Mouse (Mus musculus) retina, postnatal 7 days (tissue): Measurements from ENCODE around the gene Map4k2.

Source experiments
- DNase-seq: peaks from one replicate; pipeline ENCODE4 v3.0.0-alpha.2; 2012; ENCODE audit warnings: low read depth, low spot score

Gene Map4k2

GRCm38 (mm10) chr19:6346023-6346422 is 5.1 kb downstream of the Map4k2 start:
- no peak for DNase-seq

GRCm38 (mm10) chr19:6346661-6347060 is 5.7 kb downstream of the Map4k2 start:
- no peak for DNase-seq

- no peak for DNase-seq
These were observed 6.7 kb downstream of the Map4k2 start for GRCm38 (mm10) chr19:6347615-6348014.

GRCm38 (mm10) chr19:6348717-6349116 is 7.8 kb downstream of the Map4k2 start:
- DNase-seq = no peak

GRCm38 (mm10) chr19:6349215-6349983 is 8.5 kb downstream of the Map4k2 start:
- DNase-seq = no peak

- no peak for DNase-seq
These were observed 10.6 kb downstream of the Map4k2 start for GRCm38 (mm10) chr19:6351431-6352106.

- DNase-seq = no peak
These were observed 11.2 kb downstream of the Map4k2 start for GRCm38 (mm10) chr19:6352107-6352505.

GRCm38 (mm10) chr19:6354030-6354429 is 13.1 kb downstream of the Map4k2 start:
- DNase-seq = no peak

- DNase-seq = no peak
These were observed 20.4 kb downstream of the Map4k2 start for GRCm38 (mm10) chr19:6361291-6361690.

- no peak for DNase-seq
These were observed 22.1 kb downstream of the Map4k2 start for GRCm38 (mm10) chr19:6363091-6363410.

GRCm38 (mm10) chr19:6363411-6364240 is 22.7 kb downstream of the Map4k2 start, which contains the start of gene Sf1:
Gene Sf1 (plus strand): TSS chr19:6363690.
- peak; percentile 100 for DNase-seq

- DNase-seq = peak; percentile 83
These were observed 23.4 kb downstream of the Map4k2 start for GRCm38 (mm10) chr19:6364317-6364725.

- no peak for DNase-seq
These were observed 23.9 kb downstream of the Map4k2 start for GRCm38 (mm10) chr19:6364842-6365241.

GRCm38 (mm10) chr19:6370175-6370574 is 29.2 kb downstream of the Map4k2 start:
- DNase-seq = no peak

GRCm38 (mm10) chr19:6372433-6372832 is 31.5 kb downstream of the Map4k2 start:
- no peak for DNase-seq

- DNase-seq = peak; percentile 67
These were observed 32.8 kb downstream of the Map4k2 start for GRCm38 (mm10) chr19:6373539-6374400.

GRCm38 (mm10) chr19:6374571-6374970 is 33.6 kb downstream of the Map4k2 start:
- no peak for DNase-seq

- DNase-seq = no peak
These were observed 34.7 kb downstream of the Map4k2 start for GRCm38 (mm10) chr19:6375423-6376254.

GRCm38 (mm10) chr19:6376255-6376564 is 35.3 kb downstream of the Map4k2 start:
- DNase-seq = no peak

GRCm38 (mm10) chr19:6376643-6377042 is 35.7 kb downstream of the Map4k2 start:
- DNase-seq = no peak
